Mouse (Mus musculus) A20 (cell line): ENCODE measurements around the gene Pitpnm1.

ENCODE experiments used
- DNase-seq: peaks from one replicate; pipeline ENCODE4 v3.0.0-alpha.2; 2011; ENCODE audit warnings: low read depth, low spot score

The Pitpnm1 gene

GRCm38 (mm10) chr19:4139446-4139845 lies 39.6 kb downstream of the Pitpnm1 start, which contains the start of gene Gpr152:
Gene Gpr152 (plus strand): TSS chr19:4139787.
- DNase-seq = no peak

DNA sequence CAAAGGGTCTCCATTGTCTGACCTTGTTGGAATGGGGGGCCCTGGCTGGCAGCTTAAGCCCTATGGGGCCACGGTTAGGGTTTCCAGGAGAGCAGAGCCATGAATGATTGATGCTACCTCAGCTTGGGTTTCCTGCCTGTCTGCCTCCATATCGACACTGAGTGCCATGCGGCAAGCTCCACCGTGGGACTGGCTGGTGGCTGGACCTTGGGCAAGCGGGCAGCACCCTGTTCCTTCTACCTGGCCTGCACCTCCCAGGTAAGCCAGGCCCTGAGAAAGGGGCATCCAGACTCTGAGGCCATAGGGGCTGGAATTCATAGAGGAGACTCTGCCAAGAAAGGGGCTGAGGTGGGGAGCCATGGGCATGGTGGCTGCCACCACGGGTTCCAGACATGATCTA lies 40.3 kb downstream of the Pitpnm1 start:
- no peak for DNase-seq

DNA sequence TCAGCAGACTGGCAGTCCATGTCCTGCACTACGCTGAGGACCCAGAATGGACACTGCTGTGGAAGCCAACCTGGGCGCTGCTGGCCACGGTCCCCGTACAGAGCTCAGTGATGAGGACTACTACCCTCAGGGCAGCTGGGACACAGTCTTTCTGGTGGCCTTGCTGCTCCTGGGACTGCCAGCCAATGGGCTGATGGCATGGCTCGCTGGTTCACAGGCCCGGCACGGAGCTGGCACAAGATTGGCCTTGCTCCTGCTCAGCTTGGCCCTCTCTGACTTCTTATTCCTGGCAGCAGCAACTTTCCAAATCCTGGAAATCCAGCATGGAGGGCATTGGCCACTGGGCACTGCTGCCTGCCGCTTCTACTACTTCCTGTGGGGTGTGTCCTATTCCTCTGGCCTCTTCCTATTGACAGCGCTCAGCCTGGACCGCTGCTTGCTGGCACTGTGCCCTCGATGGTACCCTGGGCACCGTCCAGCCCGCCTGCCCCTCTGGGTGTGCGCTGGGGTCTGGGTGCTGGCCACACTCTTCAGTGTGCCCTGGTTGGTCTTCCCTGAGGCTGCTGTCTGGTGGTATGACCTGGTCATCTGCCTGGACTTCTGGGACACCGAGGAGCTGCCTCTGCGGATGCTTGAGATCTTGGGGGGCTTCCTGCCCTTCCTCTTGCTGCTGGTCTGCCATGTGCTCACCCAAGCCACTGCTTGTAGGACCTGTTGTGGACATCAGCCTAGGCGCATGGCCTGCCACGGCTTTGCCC lies 42.8 kb downstream of the Pitpnm1 start:
- DNase-seq = no peak

DNA sequence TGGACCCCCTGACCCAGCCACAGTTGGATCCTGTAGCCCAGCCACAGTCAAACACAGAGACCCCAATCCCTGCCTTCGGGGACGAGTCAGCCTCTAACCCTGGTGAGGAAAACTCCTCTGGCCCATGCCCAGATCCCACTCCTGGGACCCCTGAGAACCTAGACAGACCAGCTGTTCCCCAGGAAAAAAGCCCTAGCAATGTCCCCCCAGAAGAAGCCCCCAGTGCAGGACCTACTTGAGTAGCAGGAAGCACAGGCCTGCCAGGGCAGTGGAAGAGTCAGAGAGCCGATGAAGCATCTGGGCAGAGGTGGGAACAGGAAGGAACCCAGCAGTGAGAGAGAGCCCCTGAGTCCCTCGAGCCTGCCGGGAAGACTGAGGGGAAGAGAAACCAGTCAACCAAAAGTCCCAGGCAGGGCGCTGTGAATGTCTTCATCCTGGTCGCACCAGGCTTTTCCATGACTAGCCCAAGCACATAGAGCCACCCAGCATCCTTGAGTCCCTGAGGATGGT lies 44.0 kb downstream of the Pitpnm1 start, which contains the start of gene Cabp4:
Cabp4 (minus strand) TSS at position 275 of the 510 bp plus-strand sequence.
- no peak for DNase-seq

DNA sequence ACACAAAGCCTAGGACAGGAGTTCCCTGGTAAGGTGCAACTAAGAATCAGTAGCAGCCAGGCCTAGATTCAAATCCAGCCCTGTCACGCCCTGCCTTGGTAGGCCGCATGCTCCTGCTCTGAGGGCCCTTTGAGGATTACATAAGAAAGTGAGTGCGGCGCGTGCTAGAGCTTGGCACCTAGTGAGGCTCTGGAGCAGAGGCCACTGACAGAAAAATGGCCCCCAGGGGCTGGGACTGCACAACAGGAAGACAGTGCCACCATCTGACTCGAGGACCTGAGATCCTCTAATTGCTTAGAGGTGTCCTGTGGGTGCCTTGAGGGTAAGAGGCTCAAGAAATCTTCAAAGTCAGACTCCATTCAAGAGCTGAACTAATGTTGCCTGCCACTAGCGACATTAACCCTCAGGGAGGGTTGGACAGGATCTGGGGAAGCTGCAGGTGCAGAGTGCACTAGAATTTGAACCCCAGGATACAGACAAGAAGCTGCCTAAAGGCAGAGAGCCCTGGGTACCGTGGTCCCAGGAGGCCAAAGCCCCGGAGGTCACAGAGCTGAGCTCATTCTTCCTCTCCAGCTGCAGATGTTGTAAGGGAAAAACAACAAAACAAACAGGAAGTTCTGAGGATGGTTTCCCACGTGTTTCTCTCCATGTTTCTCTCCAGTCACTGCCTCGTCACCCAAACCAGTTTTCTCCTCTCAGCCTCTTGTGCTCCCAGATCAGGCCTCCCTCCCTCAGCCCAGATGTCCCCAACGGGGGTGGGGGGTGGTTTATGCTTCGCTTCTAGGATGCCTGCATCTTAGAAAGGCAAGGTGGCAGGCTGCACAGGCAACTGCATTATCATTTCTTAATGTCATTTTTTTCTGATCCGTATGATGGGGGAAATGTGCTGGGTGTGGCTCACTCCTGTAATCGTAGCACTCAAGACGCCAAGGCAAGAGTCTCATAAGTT lies 45.0 kb downstream of the Pitpnm1 start:
- DNase-seq = peak; percentile 62

GRCm38 (mm10) chr19:4145936-4146335 lies 46.1 kb downstream of the Pitpnm1 start:
- no peak for DNase-seq

GRCm38 (mm10) chr19:4146366-4147021 lies 46.7 kb downstream of the Pitpnm1 start:
- DNase-seq = no peak

DNA sequence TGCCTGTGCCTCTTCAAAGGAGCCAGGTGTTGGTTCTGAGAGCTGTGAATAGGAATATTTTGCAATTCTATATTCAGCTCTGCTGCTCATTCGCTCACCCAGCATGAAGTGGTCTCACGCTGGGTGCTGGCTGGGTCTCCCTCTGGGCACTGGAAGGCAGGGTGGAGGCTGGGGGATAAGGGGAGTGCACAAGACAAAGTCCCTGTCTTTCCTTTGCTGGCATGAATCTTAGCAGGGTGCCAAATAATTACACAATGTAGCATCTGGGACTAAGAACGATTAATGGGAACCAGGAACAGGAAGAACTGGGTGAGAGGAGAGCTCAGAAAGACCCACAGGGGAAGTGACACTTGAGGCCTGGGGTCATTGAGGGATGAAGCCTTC lies 47.2 kb downstream of the Pitpnm1 start:
- DNase-seq = no peak

DNA sequence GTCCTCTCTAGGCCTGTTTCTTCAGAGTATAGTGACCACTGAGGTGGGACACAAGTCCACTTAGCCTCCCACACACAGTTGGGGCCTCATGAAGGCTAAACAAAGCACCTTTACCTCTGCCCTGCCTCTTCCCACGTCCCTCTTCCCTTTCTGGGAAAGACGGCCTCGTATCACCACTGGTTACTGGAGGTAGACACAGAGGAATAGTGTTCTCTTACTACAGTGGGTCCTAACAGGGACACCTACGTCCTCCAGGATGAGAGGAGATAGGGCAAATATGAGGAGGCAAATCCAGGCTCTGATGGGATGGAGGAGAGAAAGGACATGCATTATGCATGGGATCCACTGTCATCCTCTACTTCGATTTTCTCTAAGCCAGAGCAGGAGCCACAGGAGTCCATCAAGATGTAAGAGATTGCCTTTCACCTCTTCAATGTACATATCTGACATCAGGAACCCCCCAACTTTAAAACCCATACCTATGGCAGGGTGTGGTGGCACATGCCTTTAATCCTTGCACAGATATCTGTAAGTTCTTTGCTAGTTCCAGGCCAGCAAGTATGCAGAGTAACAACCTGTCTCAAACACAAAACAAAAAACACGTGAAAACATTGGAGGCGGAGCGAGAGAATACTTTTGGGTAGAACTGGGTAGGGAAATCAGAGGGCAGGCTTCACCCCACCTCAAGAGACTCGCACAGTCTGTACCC lies 48.1 kb downstream of the Pitpnm1 start:
- DNase-seq = no peak

GRCm38 (mm10) chr19:4148491-4148806 lies 48.7 kb downstream of the Pitpnm1 start, which contains the start of gene Coro1b:
Gene Coro1b (plus strand): TSS chr19:4148619.
- peak; percentile 92 for DNase-seq

GRCm38 (mm10) chr19:4148819-4149218 lies 49.0 kb downstream of the Pitpnm1 start:
- no peak for DNase-seq

DNA sequence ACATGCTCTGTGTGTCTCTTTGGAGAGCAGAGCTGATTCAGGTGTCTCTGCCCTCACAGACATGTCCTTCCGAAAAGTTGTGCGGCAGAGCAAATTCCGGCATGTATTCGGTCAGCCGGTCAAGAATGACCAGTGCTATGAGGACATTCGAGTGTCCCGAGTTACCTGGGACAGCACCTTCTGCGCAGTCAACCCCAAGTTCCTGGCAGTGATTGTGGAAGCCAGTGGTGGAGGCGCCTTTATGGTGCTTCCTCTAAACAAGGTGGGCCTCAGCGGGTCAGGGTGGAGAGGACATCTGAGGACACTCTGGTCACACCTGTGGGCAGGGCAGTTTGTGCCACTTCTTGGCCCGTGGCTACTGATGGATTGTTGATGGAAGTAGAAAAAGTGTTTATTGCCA lies 49.5 kb downstream of the Pitpnm1 start:
- DNase-seq = no peak

DNA sequence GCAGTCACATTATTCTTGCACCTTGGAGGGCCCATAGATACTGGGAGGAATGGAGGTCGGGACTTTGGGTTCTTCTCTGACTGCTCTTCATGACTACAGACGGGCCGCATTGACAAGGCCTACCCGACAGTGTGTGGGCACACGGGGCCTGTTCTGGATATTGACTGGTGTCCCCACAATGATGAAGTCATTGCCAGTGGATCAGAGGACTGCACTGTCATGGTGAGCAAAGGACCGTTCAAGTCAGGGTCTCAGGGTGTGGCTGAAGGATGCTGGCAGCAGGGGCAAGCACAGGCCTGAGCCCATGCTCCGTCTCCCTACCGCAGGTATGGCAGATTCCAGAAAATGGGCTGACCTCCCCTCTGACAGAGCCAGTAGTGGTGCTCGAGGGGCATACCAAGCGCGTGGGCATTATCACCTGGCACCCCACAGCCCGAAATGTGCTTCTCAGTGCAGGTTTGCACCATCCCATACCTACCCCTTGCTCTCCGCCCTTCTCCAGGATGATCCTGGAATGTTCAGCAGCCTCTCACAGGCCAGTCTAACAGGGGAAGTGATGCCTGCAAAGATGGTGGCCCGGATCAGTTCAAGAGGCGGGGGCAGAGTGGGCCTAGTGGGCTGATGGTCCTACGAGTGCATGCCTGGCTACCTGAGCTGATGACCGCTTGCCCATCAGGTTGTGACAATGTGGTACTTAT lies 50.1 kb downstream of the Pitpnm1 start:
- no peak for DNase-seq

DNA sequence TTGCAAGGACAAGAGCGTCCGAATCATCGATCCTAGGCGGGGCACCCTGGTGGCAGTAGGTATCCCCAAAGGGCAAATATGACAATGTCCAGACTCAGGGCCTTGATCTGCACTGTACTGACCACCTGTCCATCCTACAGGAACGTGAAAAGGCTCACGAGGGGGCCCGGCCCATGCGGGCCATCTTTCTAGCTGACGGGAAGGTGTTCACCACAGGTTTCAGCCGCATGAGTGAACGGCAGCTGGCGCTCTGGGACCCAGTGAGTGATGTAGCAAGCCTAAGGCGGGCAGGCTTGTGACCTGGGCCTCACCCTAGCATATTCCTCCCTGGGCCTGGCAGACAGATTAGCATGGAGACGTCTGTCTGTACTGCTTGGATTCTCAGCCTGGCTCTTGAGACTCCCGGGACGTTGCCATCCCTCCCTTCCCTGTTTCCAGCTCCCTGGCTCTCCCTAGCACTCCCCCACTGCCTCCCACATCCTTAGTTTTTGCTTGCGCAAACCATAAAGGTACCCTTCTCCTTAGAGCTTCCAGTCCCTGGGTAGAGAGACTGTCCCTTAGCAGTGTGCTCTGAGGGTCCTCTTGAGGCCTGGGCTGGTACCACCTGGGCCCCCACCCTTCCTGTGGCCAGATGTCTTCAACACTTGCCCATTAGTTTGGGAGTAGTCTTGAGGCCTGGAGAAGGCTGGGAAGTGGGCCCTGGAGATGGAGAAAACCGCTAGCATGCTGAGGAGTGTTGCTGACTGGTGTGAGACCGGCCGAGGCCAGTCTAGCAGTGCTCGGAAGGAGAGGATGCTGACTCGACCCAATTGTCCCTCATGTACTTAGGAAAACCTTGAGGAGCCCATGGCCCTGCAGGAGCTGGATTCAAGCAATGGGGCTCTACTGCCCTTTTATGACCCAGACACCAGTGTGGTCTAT lies 51.0 kb downstream of the Pitpnm1 start:
- DNase-seq = no peak

DNA sequence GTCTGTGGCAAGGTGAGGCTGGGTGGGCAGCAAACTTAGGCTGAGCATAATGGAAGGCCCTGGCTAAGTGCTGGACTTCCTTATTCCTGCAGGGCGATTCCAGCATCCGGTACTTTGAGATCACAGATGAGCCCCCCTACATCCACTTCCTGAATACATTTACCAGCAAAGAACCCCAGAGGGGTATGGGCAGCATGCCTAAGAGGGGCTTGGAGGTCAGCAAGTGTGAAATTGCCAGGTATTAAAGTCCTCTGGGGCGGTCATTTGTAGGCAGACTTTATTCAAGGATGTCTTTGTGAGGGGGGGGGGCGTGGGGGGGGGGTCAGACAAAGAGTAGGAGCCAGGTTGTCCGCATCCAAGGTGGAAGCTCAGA lies 51.7 kb downstream of the Pitpnm1 start:
- no peak for DNase-seq

DNA sequence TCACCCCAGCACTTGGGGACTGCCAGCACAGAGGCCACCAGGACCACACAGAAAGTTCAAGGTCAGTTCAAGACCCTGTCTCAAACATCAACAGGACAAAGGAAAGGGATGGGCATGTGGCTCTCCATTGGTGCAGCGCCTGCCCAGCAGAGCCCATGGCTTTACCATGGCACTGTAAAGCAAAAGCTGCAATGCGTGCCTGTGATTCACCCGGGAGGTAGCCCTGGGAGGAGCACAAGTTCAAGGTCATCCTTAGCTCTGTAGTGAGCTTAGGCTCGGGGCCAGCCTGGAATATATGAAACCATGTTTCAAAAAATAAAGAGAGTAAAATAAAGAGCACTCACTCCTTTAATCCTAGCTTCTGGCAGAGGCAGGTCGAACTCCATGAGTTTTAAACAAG lies 52.1 kb downstream of the Pitpnm1 start:
- DNase-seq = no peak

DNA sequence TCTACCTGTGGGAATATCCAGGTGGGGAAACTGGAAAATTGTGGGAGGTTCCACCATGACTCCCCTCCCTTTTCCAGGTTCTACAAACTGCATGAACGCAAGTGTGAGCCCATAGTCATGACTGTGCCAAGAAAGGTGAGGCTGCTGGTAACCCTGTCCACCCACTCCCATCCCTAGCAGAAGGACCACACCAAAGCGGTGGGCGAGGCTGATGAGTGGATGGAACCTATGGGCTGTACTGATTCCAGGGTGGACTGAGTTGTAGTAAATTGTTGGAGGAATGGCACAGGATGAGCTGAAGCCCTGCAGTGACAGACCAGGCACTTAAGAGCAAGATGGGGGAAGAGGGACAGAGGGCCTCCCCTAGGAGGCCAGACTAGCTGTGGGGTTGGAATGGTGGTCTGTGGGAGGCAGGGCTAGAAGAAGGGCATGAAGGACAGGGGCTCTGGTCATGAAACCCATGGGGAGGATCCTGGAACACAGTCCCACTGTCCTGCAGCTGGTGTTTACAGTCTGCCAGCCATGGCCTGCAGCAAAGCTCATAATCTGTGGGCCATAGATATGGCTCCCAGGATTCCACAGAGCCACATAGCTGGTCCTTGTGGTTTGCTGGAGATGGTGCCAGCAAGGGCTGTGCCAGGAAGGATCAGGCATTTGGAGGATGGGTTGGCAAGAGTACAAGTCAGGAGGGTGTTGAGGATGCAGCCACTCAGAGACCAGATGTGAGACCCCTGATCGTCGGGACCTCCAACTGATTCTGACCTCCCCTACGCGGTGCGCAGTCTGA lies 52.8 kb downstream of the Pitpnm1 start:
- DNase-seq = no peak

- DNase-seq = no peak
Observed at GRCm38 (mm10) chr19:4153232-4153654, 53.4 kb downstream of the Pitpnm1 start, which contains the start of gene Ptprcap. Gene Ptprcap (plus strand): TSS chr19:4153604.
